Mouse (Mus musculus): ENCODE results near the gene Gm28036.
A peak's percentile ranks its signal among the peaks of the same experiment; 100 is the strongest.
"Not testable (repeated sequence)": the region's sequence is repeated elsewhere in the genome, so short reads cannot be mapped to it uniquely, and the experiment has no call there.

Gm28036 gene

DNA sequence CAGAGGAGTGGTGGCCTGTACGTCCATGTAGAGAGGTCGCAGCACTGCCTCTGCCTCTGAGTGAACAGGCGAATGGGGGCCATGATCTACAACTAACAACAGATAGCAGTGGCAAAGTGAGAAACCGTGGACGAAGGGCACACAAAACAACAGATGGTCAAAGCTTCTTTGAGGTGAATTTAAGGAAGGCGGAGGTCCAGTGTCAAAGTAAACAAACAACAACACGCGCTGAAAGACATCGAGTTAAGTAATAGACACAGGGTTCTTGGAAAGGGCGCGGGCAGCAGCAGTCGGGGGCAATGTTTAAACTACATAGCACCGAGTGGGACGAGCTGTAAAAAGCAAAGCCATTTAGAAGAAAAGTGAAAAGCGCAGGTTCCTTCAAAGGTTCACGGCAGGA lies 16.5 kb upstream of the Gm28036 start:
- peaks cover 61% of the 10 kb centered on the region for H3K36me3 ChIP-seq (ENCODE audit: insufficient read depth, low read length)
- no peak for TF ChIP-seq POU5F1 (IDR thresholded peaks at IDR 0.05; ENCODE audit: borderline replicate concordance, low read length)
- TF ChIP-seq CTCF (conservative IDR thresholded peaks at IDR 0.05; ENCODE audit: low read length) = no peak
- TF ChIP-seq NANOG (IDR thresholded peaks at IDR 0.05; ENCODE audit: borderline replicate concordance, low read length) = no peak
- H3K4me3 ChIP-seq (replicated peaks; ENCODE audit: low read length) = peak overlapping the region; percentile 93

DNA sequence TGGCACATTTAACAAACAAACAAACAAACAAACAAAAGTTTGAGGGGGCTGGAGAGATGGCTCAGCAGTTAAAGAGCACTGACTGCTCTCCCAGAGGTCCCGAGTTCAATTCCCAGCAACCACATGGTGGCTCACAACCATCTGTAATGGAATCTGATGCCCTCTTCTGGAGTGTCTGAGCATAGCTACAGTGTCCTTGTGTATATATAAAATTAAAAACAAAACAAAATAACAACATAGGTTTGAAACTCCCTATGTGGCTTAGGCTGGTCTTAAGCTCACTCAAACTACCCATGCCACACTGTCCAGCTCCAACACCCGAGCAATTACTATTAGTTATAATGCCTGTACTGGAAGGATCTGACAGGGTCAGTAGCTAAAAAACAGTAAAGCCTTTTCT lies 15.9 kb upstream of the Gm28036 start:
- H3K4me3 ChIP-seq (replicated peaks; ENCODE audit: low read length) = peak overlapping the region; percentile 93
- H3K27me3 ChIP-seq (ENCODE audit: insufficient read depth, low read length) = no peaks in the 10 kb centered on the region
- H3K9me3 ChIP-seq (ENCODE audit: low read length) = no peaks in the 10 kb centered on the region
- H3K36me3 ChIP-seq (ENCODE audit: insufficient read depth, low read length) = peaks cover 55% of the 10 kb centered on the region
- peaks cover 16% of the 10 kb centered on the region for H3K4me1 ChIP-seq (replicated peaks; ENCODE audit: low read depth, low read length)
- TF ChIP-seq CTCF (conservative IDR thresholded peaks at IDR 0.05; ENCODE audit: low read length) (peak; percentile 24; the same call in 1 of the 2 replicates), POU5F1 (IDR thresholded peaks at IDR 0.05; ENCODE audit: borderline replicate concordance, low read length) (no peak)

More for the DNA sequence above, 16.5 kb upstream of the Gm28036 start:
- Histone ChIP-seq H3K9me3 (ENCODE audit: low read length) (no peaks in the 10 kb centered on the region), H3K27me3 (ENCODE audit: insufficient read depth, low read length) (no peaks in the 10 kb centered on the region), H3K4me1 (replicated peaks; ENCODE audit: low read depth, low read length) (peaks cover 16% of the 10 kb centered on the region)

DNA sequence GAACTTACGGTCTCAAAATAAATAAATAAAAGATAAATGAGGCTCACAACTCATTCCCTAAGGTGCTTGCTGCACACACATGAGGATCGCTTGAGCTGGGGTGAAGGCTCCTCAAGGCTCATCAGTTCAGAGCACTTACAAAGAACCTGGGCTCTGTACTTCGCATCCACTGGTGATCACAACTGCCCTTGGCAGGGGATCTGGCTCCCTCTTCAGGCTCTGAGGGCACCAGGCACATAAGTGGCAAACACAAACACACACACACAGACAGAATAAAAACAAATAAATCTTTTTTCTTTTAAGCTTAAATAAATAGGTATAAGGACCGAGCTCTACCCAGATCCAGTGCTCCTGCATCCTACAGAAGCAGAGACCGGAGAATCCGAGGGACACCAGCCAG lies 8.8 kb upstream of the Gm28036 start:
- H3K27me3 ChIP-seq (ENCODE audit: insufficient read depth, low read length) = no peaks in the 10 kb centered on the region
- H3K9me3 ChIP-seq (ENCODE audit: low read length) = no peaks in the 10 kb centered on the region
- peaks cover 18% of the 10 kb centered on the region for H3K4me1 ChIP-seq (replicated peaks; ENCODE audit: low read depth, low read length)
- TF ChIP-seq CTCF (conservative IDR thresholded peaks at IDR 0.05; ENCODE audit: low read length) = peak; percentile 17
- no peak for TF ChIP-seq NANOG (IDR thresholded peaks at IDR 0.05; ENCODE audit: borderline replicate concordance, low read length)
- TF ChIP-seq POU5F1 (IDR thresholded peaks at IDR 0.05; ENCODE audit: borderline replicate concordance, low read length) = no peak
- peaks cover 56% of the 10 kb centered on the region for H3K36me3 ChIP-seq (ENCODE audit: insufficient read depth, low read length)
- no peak overlapping the region for H3K4me3 ChIP-seq (replicated peaks; ENCODE audit: low read length)

DNA sequence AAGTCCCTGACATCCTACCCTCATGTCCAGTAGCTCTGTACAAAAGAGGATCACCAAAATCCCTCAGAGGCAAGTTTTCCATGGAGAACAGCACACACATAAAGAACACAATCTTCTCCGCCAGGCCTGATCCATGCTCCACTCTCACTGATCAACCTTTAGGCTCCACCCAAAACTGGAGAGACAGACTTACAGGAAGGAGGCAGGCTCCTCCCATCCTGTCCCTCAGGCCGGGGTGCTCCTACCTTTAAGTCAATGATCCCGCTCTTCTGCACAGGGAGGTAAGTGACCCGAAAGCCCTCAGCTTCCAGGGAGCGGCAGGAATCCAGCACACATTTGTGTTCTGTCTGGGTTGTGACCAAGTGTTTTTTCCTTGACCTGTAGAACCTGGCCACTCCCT lies 7.3 kb upstream of the Gm28036 start:
- TF ChIP-seq CTCF (conservative IDR thresholded peaks at IDR 0.05; ENCODE audit: low read length) (no peak), POU5F1 (IDR thresholded peaks at IDR 0.05; ENCODE audit: borderline replicate concordance, low read length) (no peak), NANOG (IDR thresholded peaks at IDR 0.05; ENCODE audit: borderline replicate concordance, low read length) (no peak)
- peaks cover 41% of the 10 kb centered on the region for H3K36me3 ChIP-seq (ENCODE audit: insufficient read depth, low read length)
- H3K9me3 ChIP-seq (ENCODE audit: low read length) = no peaks in the 10 kb centered on the region
- no peak overlapping the region for H3K4me3 ChIP-seq (replicated peaks; ENCODE audit: low read length)
- peaks cover 18% of the 10 kb centered on the region for H3K4me1 ChIP-seq (replicated peaks; ENCODE audit: low read depth, low read length)
- H3K27me3 ChIP-seq (ENCODE audit: insufficient read depth, low read length) = no peaks in the 10 kb centered on the region

DNA sequence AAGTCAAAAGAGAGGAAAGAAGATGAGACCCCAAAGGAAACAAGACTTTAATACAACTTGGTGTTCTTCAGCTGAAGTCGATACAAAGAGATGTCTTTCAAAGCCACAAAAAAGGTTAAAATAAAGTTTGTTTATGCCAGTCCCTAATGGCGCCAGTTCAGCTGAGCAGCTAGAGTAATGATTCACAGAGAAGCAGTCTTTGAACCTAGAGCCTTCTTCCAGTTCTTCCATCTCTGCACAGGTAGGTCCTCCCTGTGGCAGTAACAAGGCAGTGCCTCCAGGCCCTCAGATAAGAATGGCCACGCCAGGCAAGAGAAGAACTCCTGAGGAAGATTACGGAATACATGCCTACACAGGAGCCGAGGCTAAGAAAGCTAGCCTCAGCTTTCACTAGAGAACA lies 3.2 kb downstream of the Gm28036 start:
- no peak overlapping the region for H3K4me3 ChIP-seq (replicated peaks; ENCODE audit: low read length)
- H3K27me3 ChIP-seq (ENCODE audit: insufficient read depth, low read length) = no peaks in the 10 kb centered on the region
- H3K36me3 ChIP-seq (ENCODE audit: insufficient read depth, low read length) = peaks cover 48% of the 10 kb centered on the region
- no peak for TF ChIP-seq POU5F1 (IDR thresholded peaks at IDR 0.05; ENCODE audit: borderline replicate concordance, low read length)
- no peak for TF ChIP-seq NANOG (IDR thresholded peaks at IDR 0.05; ENCODE audit: borderline replicate concordance, low read length)
- TF ChIP-seq CTCF (conservative IDR thresholded peaks at IDR 0.05; ENCODE audit: low read length) = no peak
- H3K9me3 ChIP-seq (ENCODE audit: low read length) = no peaks in the 10 kb centered on the region
- H3K4me1 ChIP-seq (replicated peaks; ENCODE audit: low read depth, low read length) = no peaks in the 10 kb centered on the region

DNA sequence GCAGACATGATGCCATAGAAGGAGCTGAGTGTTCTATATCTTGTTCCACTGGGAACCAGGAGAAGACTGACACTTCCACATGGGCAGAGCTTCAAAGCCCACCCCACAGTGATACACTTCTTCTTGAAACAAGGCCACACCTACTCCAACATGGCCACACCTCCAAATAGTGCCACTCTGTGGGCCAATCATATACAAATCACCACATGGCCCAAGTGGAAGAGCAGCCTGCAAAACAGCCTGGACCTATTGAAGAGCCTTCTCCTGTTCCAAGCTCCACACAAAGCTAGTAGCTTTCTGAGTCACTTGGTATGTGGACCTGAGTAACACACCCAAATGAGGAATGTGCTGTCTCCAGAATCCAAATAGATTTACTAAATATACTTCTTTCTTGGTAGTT lies 7.3 kb downstream of the Gm28036 start:
- H3K9me3 ChIP-seq (ENCODE audit: low read length) = no peaks in the 10 kb centered on the region
- H3K4me3 ChIP-seq (replicated peaks; ENCODE audit: low read length) = no peak overlapping the region
- peaks cover 14% of the 10 kb centered on the region for H3K36me3 ChIP-seq (ENCODE audit: insufficient read depth, low read length)
- no peak for TF ChIP-seq CTCF (conservative IDR thresholded peaks at IDR 0.05; ENCODE audit: low read length)
- no peaks in the 10 kb centered on the region for H3K4me1 ChIP-seq (replicated peaks; ENCODE audit: low read depth, low read length)
- no peaks in the 10 kb centered on the region for H3K27me3 ChIP-seq (ENCODE audit: insufficient read depth, low read length)

DNA sequence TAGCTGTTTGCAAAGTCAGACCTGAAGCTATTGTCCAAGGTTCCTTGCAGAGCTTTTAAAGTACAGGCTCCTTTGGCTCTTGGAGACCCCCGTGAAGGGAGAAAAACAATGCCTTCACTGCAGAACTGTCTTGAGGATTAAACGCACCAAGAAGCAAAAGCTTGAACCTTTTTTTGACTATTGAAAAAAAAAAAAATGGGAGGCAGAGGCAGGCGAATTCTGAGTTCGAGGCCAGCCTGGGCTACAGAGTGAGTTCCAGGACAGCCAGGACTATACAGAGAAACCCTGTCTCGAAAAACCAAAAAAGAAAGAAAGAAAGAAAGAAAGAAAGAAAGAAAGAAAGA lies 14.8 kb downstream of the Gm28036 start:
- Histone ChIP-seq H3K4me3 (replicated peaks; ENCODE audit: low read length) (peak overlapping the region; percentile 93), H3K4me1 (replicated peaks; ENCODE audit: low read depth, low read length) (peaks cover 30% of the 10 kb centered on the region)
- H3K27me3 ChIP-seq (ENCODE audit: insufficient read depth, low read length); H3K9me3 ChIP-seq (ENCODE audit: low read length); H3K36me3 ChIP-seq (ENCODE audit: insufficient read depth, low read length): not testable (repeated sequence)

DNA sequence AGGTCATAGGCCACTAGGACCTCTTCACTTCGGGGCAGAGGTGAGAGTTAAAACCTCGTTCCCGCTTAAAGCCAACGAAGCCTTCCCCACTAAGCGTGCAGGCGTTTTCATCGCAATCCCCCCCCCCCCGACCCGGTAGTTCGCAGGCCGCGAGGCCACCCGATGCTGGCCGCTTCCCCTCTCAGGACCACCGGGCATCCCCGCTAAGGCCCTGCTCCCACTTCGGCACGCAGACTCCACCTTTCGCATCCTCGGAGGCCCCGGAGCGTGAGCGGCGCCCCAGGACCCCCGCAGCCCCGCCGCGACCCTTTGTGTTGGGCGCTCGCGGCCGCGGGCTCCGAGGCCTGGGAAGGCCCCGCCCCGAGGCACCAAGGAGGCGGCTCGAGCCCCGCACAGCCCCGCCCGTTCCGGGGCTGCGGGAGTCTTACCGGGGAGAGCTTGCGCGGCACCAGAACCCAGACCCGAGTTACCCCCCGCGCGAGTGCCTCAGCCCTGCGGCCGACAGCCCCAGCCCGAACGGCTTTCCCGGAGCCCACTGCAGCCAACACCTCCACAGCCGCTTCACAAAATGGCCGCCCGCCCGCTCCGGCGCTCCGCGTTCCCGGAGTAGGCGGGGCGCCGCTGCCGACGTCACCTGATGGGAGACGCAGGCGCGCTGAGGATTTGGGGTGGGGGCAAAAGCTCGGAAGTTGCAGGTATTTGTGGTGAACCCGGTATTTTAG lies 15.4 kb downstream of the Gm28036 start, which contains the start of the genes Cpne1 and Rbm12:
Gene Cpne1, minus strand, starts transcription at position 608 of the 722 bp plus-strand sequence.
Gene Rbm12, minus strand, starts transcription at position 621 of the 722 bp plus-strand sequence.
- Histone ChIP-seq H3K9me3 (ENCODE audit: low read length) (no peaks in the 10 kb centered on the region), H3K4me1 (replicated peaks; ENCODE audit: low read depth, low read length) (peaks cover 36% of the 10 kb centered on the region), H3K4me3 (replicated peaks; ENCODE audit: low read length) (peak within 1 kb of the TSS; percentile 93), H3K36me3 (ENCODE audit: insufficient read depth, low read length) (peaks cover 10% of the 10 kb centered on the region; the same call in 1 of the 2 replicates), H3K27me3 (ENCODE audit: insufficient read depth, low read length) (no peaks in the 10 kb centered on the region)
- TF ChIP-seq NANOG (IDR thresholded peaks at IDR 0.05; ENCODE audit: borderline replicate concordance, low read length) = no peak
- TF ChIP-seq POU5F1 (IDR thresholded peaks at IDR 0.05; ENCODE audit: borderline replicate concordance, low read length) = no peak
- TF ChIP-seq CTCF (conservative IDR thresholded peaks at IDR 0.05; ENCODE audit: low read length) = no peak

DNA sequence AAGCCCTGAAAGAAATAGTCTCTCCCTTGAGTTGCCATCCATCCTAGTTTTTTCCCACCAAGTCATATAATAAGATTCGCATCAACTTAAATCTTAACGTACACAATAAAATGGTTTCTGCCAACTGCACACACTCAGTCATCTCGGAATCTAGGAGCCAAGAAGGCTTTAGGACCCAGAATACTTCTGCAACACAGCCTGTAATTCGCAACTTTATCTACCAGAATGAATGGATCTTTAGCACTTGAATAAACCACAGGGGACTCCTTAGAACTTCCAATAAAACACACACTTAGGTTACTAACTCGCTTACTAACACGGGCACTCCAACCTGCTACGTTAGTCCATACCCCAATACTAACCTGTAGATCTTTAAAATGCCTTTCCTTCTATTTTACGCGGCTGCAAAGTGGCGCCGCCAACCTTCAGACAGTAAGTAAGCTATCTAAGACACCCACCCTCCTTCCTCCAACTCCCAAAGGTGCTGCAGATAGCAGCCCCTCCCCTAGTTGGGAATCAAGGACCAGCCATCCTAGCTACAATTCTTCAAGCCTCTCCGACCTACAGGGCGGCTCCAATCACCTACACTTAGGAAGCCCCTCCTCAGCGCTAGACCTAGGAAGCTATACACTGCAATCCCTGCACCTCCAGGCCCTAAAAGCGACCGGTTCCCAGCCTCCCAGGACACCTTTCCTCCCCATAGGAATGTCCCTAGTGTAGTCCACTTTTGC lies 16.1 kb downstream of the Gm28036 start:
- Histone ChIP-seq H3K9me3 (ENCODE audit: low read length) (no peaks in the 10 kb centered on the region), H3K27me3 (ENCODE audit: insufficient read depth, low read length) (no peaks in the 10 kb centered on the region), H3K4me1 (replicated peaks; ENCODE audit: low read depth, low read length) (peaks cover 42% of the 10 kb centered on the region), H3K4me3 (replicated peaks; ENCODE audit: low read length) (peak overlapping the region; percentile 93), H3K36me3 (ENCODE audit: insufficient read depth, low read length) (peaks cover 16% of the 10 kb centered on the region)
- TF ChIP-seq POU5F1 (IDR thresholded peaks at IDR 0.05; ENCODE audit: borderline replicate concordance, low read length) (no peak), NANOG (IDR thresholded peaks at IDR 0.05; ENCODE audit: borderline replicate concordance, low read length) (no peak), CTCF (conservative IDR thresholded peaks at IDR 0.05; ENCODE audit: low read length) (no peak)
